Mouse (Mus musculus) heart, adult 18-20 months (tissue): ENCODE measurements around the gene Dock4. TPM values are rescaled to one million over a fixed set of nuclear protein-coding genes. Genes with fewer than 3 reads are reported as not detected.
"Not testable (repeated sequence)": the region's sequence is repeated elsewhere in the genome, so short reads cannot be mapped to it uniquely, and the experiment has no call there.

Experiments
- DNase-seq, 2 experiments: peaks; one replicate each; pipeline ENCODE4 v3.0.0; 2021 to 2022; ENCODE audit warnings: mixed read lengths in 1 of 2
- total RNA-seq, 2 experiments: library from RNA; stranded (reverse); gene quantifications; 2 replicates each; pipeline ENCODE4 v1.2.3; 2021

Gene Dock4
- total RNA-seq, 2 experiments from 2014 or later = 11.9 to 13.9 TPM

- DNase-seq = no peak
These were observed 378.5 kb downstream of the Dock4 start for GRCm38 (mm10) chr12:40824251-40824650.

- no peak for DNase-seq
These were observed 380.2 kb downstream of the Dock4 start for GRCm38 (mm10) chr12:40825935-40826460.

GRCm38 (mm10) chr12:40826491-40826890 is 380.7 kb downstream of the Dock4 start:
- no peak for DNase-seq

GRCm38 (mm10) chr12:40828025-40828424 is 382.3 kb downstream of the Dock4 start:
- no peak for DNase-seq

- no peak for DNase-seq
These were observed 383.5 kb downstream of the Dock4 start for GRCm38 (mm10) chr12:40829269-40829668.

GRCm38 (mm10) chr12:40832157-40832556 is 386.4 kb downstream of the Dock4 start:
- DNase-seq = peak in 1 of 2 experiments; percentile 23

- DNase-seq = no peak
These were observed 391.2 kb downstream of the Dock4 start for GRCm38 (mm10) chr12:40836924-40837323.

- peak; percentile 43 to 82 for DNase-seq
These were observed 392.0 kb downstream of the Dock4 start for GRCm38 (mm10) chr12:40837597-40838337.

- no peak for DNase-seq
These were observed 392.6 kb downstream of the Dock4 start for GRCm38 (mm10) chr12:40838338-40838695.

GRCm38 (mm10) chr12:40838940-40839339 is 393.2 kb downstream of the Dock4 start:
- DNase-seq = peak; percentile 37 to 46

GRCm38 (mm10) chr12:40839817-40840216 is 394.1 kb downstream of the Dock4 start:
- DNase-seq = no peak

- no peak for DNase-seq
These were observed 396.7 kb downstream of the Dock4 start for GRCm38 (mm10) chr12:40842251-40842988.

GRCm38 (mm10) chr12:40842991-40843390 is 397.2 kb downstream of the Dock4 start:
- DNase-seq = no peak

- no peak for DNase-seq
These were observed 397.8 kb downstream of the Dock4 start for GRCm38 (mm10) chr12:40843474-40844080.

- DNase-seq = no peak
These were observed 398.6 kb downstream of the Dock4 start for GRCm38 (mm10) chr12:40844324-40844723.

- DNase-seq = no peak
These were observed 409.1 kb downstream of the Dock4 start for GRCm38 (mm10) chr12:40854705-40855367.

- DNase-seq = no peak
These were observed 411.7 kb downstream of the Dock4 start for GRCm38 (mm10) chr12:40857466-40857865.

GRCm38 (mm10) chr12:40858763-40859162 is 413.0 kb downstream of the Dock4 start:
- not testable (repeated sequence) for DNase-seq

GRCm38 (mm10) chr12:40870387-40870786 is 424.6 kb downstream of the Dock4 start:
- no peak for DNase-seq

- DNase-seq = no peak
These were observed 427.0 kb downstream of the Dock4 start for GRCm38 (mm10) chr12:40872716-40873115.

GRCm38 (mm10) chr12:40873267-40873666 is 427.5 kb downstream of the Dock4 start:
- not testable (repeated sequence) for DNase-seq

- DNase-seq = no peak
These were observed 439.2 kb downstream of the Dock4 start for GRCm38 (mm10) chr12:40884976-40885375.
